Mouse (Mus musculus) gastrocnemius, postnatal 36 days (tissue): ENCODE data around the gene Pomt1. TPM values are rescaled to one million over a fixed set of nuclear protein-coding genes. Genes with fewer than 3 reads are reported as not detected.

ENCODE experiments used
- DNase-seq, 2 experiments: peaks; one replicate each; pipeline ENCODE4 v3.0.0; 2022
- intact Hi-C: fragments of 180-260 bp; cut with DNase I; formaldehyde crosslinking; loops from one replicate; pipeline ENCODE4 v1.15.1; 2025
- total RNA-seq, 2 experiments: library from RNA; stranded (reverse); gene quantifications; 2 replicates each; pipeline ENCODE4 v1.2.3; 2021

Pomt1 gene
- total RNA-seq, 2 experiments from 2014 or later = 12.0 to 12.2 TPM

GRCm38 (mm10) chr2:32219501-32219900 is 16.9 kb upstream of the Pomt1 start:
- no peak for DNase-seq
- intact Hi-C loops = no loop called here

GRCm38 (mm10) chr2:32220021-32220420 is 16.4 kb upstream of the Pomt1 start:
- no peak for DNase-seq
- intact Hi-C loops = no loop called here

GRCm38 (mm10) chr2:32220969-32221368 is 15.4 kb upstream of the Pomt1 start:
- intact Hi-C loops = no loop called here
- no peak for DNase-seq

GRCm38 (mm10) chr2:32221577-32221976 is 14.8 kb upstream of the Pomt1 start:
- intact Hi-C loops = no loop called here

GRCm38 (mm10) chr2:32222057-32222456 is 14.3 kb upstream of the Pomt1 start:
- no peak for DNase-seq
- intact Hi-C loops = no loop called here

More at GRCm38 (mm10) chr2:32221577-32221976, 14.8 kb upstream of the Pomt1 start:
- DNase-seq = no peak

GRCm38 (mm10) chr2:32235433-32235832 is 957 bp upstream of the Pomt1 start:
- intact Hi-C loops = loop anchor here (5.0 kb wide), 1 partner anchor 83 kb away; the partner anchor contains the start of gene Prrc2b
- DNase-seq = no peak

- no peak for DNase-seq
- intact Hi-C loops = loop anchor here (5.0 kb wide), 1 partner anchor 85 kb away; the partner anchor contains the start of gene Prrc2b
These were observed 534 bp downstream of the Pomt1 start for GRCm38 (mm10) chr2:32236760-32237487.

GRCm38 (mm10) chr2:32237571-32237970 is 1.2 kb downstream of the Pomt1 start:
- no peak for DNase-seq
- intact Hi-C loops = loop anchor here (5.0 kb wide), 1 partner anchor 85 kb away; the partner anchor contains the start of gene Prrc2b

- intact Hi-C loops = loop anchor here (5.0 kb wide), 1 partner anchor 87 kb away; the partner anchor contains the start of gene Prrc2b
- no peak for DNase-seq
These were observed 2.5 kb downstream of the Pomt1 start for GRCm38 (mm10) chr2:32238708-32239435.

GRCm38 (mm10) chr2:32240591-32240990 is 4.2 kb downstream of the Pomt1 start:
- intact Hi-C loops = no loop called here
- no peak for DNase-seq

GRCm38 (mm10) chr2:32242986-32243385 is 6.6 kb downstream of the Pomt1 start:
- intact Hi-C loops = no loop called here

GRCm38 (mm10) chr2:32246741-32247140 is 10.4 kb downstream of the Pomt1 start:
- no peak for DNase-seq
- intact Hi-C loops = no loop called here

More at GRCm38 (mm10) chr2:32242986-32243385, 6.6 kb downstream of the Pomt1 start:
- DNase-seq = no peak

GRCm38 (mm10) chr2:32248377-32249361 is 12.3 kb downstream of the Pomt1 start:
- intact Hi-C loops = no loop called here
- DNase-seq = peak; percentile 43 to 56

- peak; percentile 49 to 53 for DNase-seq
- intact Hi-C loops = no loop called here
These were observed 15.6 kb downstream of the Pomt1 start for GRCm38 (mm10) chr2:32251791-32252527.

- DNase-seq = no peak
- intact Hi-C loops = no loop called here
These were observed 16.3 kb downstream of the Pomt1 start for GRCm38 (mm10) chr2:32252658-32253057.

- intact Hi-C loops = no loop called here
- DNase-seq = no peak
These were observed 17.0 kb downstream of the Pomt1 start for GRCm38 (mm10) chr2:32253352-32253751.

- DNase-seq = no peak
- intact Hi-C loops = no loop called here
These were observed 18.2 kb downstream of the Pomt1 start for GRCm38 (mm10) chr2:32254563-32254962.

GRCm38 (mm10) chr2:32256273-32256672 is 19.9 kb downstream of the Pomt1 start:
- intact Hi-C loops = no loop called here

GRCm38 (mm10) chr2:32258887-32259533 is 22.6 kb downstream of the Pomt1 start:
- intact Hi-C loops = no loop called here

More at GRCm38 (mm10) chr2:32256273-32256672, 19.9 kb downstream of the Pomt1 start:
- DNase-seq = no peak

More at GRCm38 (mm10) chr2:32258887-32259533, 22.6 kb downstream of the Pomt1 start:
- DNase-seq = no peak
